Mouse (Mus musculus) limb, embryonic 13.5 days (tissue): ENCODE measurements at regions not wholly inside any gene's neighbourhood (a gene's known extent, or its start where the extent isn't known, plus 50 kb on each side); places are given as distances from the start of the nearest gene placed in this dataset.

Experiments used
- ATAC-seq: fragments of 200-750 bp; cut with Nextera tagmentation; 2 replicates; pipeline ENCODE4 v1.8.0; 2017; ENCODE audit warnings: low read depth, moderate number of reproducible peaks, moderate TSS enrichment; ENCODE audit not compliant: low FRiP score
- H3K27ac ChIP-seq: fragments of 300-500 bp; sonication (generic); 2 replicates; pipeline ENCODE4 v1.5.1; 2015; ENCODE audit warnings: inconsistent platforms, mild to moderate bottlenecking, moderate library complexity
- H3K27me3 ChIP-seq: fragments of 300-500 bp; sonication (generic); 2 replicates; pipeline ENCODE4 v1.6.1; 2015; ENCODE audit warnings: mild to moderate bottlenecking, inconsistent platforms
- H3K36me3 ChIP-seq: fragments of 300-500 bp; sonication (generic); 2 replicates; pipeline ENCODE4 v1.6.1; 2015; ENCODE audit warnings: inconsistent platforms, mild to moderate bottlenecking, moderate library complexity
- H3K4me1 ChIP-seq: fragments of 300-500 bp; sonication (generic); 2 replicates; pipeline ENCODE4 v1.6.1; 2015; ENCODE audit warnings: inconsistent platforms
- H3K4me2 ChIP-seq: fragments of 300-500 bp; sonication (generic); replicated peaks from 2 replicates; pipeline ENCODE4 v1.6.1; 2015; ENCODE audit warnings: inconsistent platforms, mild to moderate bottlenecking, moderate library complexity
- H3K4me3 ChIP-seq: fragments of 300-500 bp; sonication (generic); 2 replicates; pipeline ENCODE4 v1.5.1; 2015; ENCODE audit warnings: moderate library complexity, mild to moderate bottlenecking, inconsistent platforms
- H3K9ac ChIP-seq: fragments of 300-500 bp; sonication (generic); 2 replicates; pipeline ENCODE4 v1.6.1; 2015; ENCODE audit warnings: mild to moderate bottlenecking, inconsistent platforms
- H3K9me3 ChIP-seq: fragments of 300-500 bp; sonication (generic); 2 replicates; pipeline ENCODE4 v1.6.1; 2016; ENCODE audit warnings: inconsistent platforms
- WGBS: fragments of 180-500 bp; shearing (Covaris S2); methylation state at CpG from one replicate; pipeline ENCODE4 v1.1.7; 2015; 5-methylcytosine and 5-hydroxymethylcytosine counted together

DNA sequence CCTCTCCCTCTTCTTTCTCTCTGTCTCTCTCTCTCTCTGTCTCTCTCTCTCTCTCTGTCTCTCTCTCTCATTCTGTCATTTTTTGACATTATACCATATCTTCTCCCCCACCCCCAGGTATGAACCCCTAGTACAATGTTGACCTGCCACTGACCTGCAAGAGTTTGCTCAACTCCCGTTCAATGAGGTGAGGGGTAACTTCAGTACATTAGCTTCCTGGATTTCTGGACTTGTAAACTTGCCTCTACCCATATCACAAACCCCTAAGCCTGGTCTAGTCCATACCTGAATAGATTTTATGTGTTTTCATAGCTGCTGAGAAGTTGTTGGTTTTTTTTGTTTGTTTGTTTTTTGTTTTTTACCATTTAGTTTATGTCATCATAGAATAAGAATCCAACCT is 60.8 kb upstream of the Elovl6 start:
- Histone ChIP-seq H3K27ac (no peak overlapping the region), H3K4me2 (no peak overlapping the region), H3K9me3 (peaks cover 5% of the 10 kb centered on the region; the same call in 1 of the 2 replicates), H3K4me1 (no peaks in the 10 kb centered on the region), H3K27me3 (no peaks in the 10 kb centered on the region), H3K4me3 (no peak overlapping the region), H3K9ac (no peak overlapping the region), H3K36me3 (no peaks in the 10 kb centered on the region)
- WGBS: 82% methylated on average over 1 of the region's 1 CpGs
- ATAC-seq: no peak

GRCm38 (mm10) chr3:129472008-129472407 is 60.1 kb upstream of the Elovl6 start:
- Histone ChIP-seq H3K27ac (no peak overlapping the region), H3K27me3 (no peaks in the 10 kb centered on the region), H3K4me3 (no peak overlapping the region), H3K9me3 (peaks cover 5% of the 10 kb centered on the region; the same call in 1 of the 2 replicates), H3K36me3 (no peaks in the 10 kb centered on the region), H3K4me1 (no peaks in the 10 kb centered on the region), H3K4me2 (no peak overlapping the region), H3K9ac (no peak overlapping the region)
- no peak for ATAC-seq
- 87% methylated on average over 10 of the region's 10 CpGs for whole genome bisulfite sequencing

- WGBS: 89% methylated on average over 7 of the region's 7 CpGs
- H3K9me3 ChIP-seq: no peaks in the 10 kb centered on the region
- H3K4me1 ChIP-seq: no peaks in the 10 kb centered on the region
- no peak overlapping the region for H3K4me2 ChIP-seq
- no peaks in the 10 kb centered on the region for H3K27me3 ChIP-seq
- H3K36me3 ChIP-seq: no peaks in the 10 kb centered on the region
- H3K27ac ChIP-seq: no peak overlapping the region
- H3K4me3 ChIP-seq: no peak overlapping the region
- H3K9ac ChIP-seq: no peak overlapping the region
- ATAC-seq: no peak
Observed at GRCm38 (mm10) chr3:129474451-129474850, 57.7 kb upstream of the Elovl6 start.

GRCm38 (mm10) chr3:129476250-129476649 is 55.9 kb upstream of the Elovl6 start:
- ATAC-seq: no peak
- no peaks in the 10 kb centered on the region for H3K36me3 ChIP-seq
- no peak overlapping the region for H3K4me3 ChIP-seq
- no peak overlapping the region for H3K9ac ChIP-seq
- H3K27ac ChIP-seq: no peak overlapping the region
- H3K4me2 ChIP-seq: no peak overlapping the region
- H3K27me3 ChIP-seq: no peaks in the 10 kb centered on the region
- no peaks in the 10 kb centered on the region for H3K9me3 ChIP-seq
- H3K4me1 ChIP-seq: no peaks in the 10 kb centered on the region
- 94% methylated on average over 4 of the region's 4 CpGs for WGBS

- Histone ChIP-seq H3K27ac (no peak overlapping the region), H3K4me3 (no peak overlapping the region), H3K4me1 (no peaks in the 10 kb centered on the region), H3K4me2 (no peak overlapping the region), H3K9ac (no peak overlapping the region), H3K36me3 (no peaks in the 10 kb centered on the region), H3K27me3 (no peaks in the 10 kb centered on the region), H3K9me3 (no peaks in the 10 kb centered on the region)
- 87% methylated on average over 7 of the region's 7 CpGs for WGBS
- no peak for ATAC-seq
Observed at GRCm38 (mm10) chr3:129478093-129478492, 54.1 kb upstream of the Elovl6 start.

DNA sequence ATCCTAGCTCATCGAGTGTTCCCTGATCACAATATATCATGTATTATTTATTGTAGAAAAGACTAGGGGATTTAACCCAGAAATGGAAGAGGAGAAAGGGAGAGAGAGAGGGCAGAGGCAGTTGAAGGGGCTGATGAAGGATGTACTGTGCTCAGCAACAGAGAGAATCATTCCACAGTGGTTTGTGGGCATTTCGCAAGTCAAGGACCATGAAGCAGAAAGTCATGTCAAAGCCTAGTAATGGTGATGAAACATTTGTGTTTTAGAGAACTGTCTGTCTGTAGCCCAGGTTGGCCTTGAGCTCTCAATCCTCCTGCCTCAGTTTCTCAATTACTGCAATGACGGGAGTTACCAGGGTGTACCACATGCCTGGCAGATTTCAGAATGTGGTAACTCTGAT is 50.9 kb upstream of the Elovl6 start:
- no peak overlapping the region for H3K27ac ChIP-seq
- ATAC-seq: no peak
- no peaks in the 10 kb centered on the region for H3K4me1 ChIP-seq
- H3K4me3 ChIP-seq: no peak overlapping the region
- no peaks in the 10 kb centered on the region for H3K9me3 ChIP-seq
- no peak overlapping the region for H3K4me2 ChIP-seq
- H3K36me3 ChIP-seq: no peaks in the 10 kb centered on the region
- 92% methylated on average over 3 of the region's 3 CpGs for WGBS
- no peak overlapping the region for H3K9ac ChIP-seq
- no peaks in the 10 kb centered on the region for H3K27me3 ChIP-seq
